Mouse (Mus musculus) left cerebral cortex, postnatal 25 days (tissue): ENCODE data around the gene Nub1. TPM values are rescaled to one million over a fixed set of nuclear protein-coding genes. Genes with fewer than 3 reads are reported as not detected.

ENCODE experiments used
- DNase-seq, 2 experiments: peaks; one replicate each; pipeline ENCODE4 v3.0.0; 2022; ENCODE audit warnings: low spot score in 2 of 2, mixed read lengths in 1 of 2
- intact Hi-C: fragments of 180-260 bp; cut with DNase I; formaldehyde crosslinking; loops from one replicate; pipeline ENCODE4 v1.15.1; 2025
- total RNA-seq, 2 experiments: library from RNA; stranded (reverse); gene quantifications; 2 replicates each; pipeline ENCODE4 v1.2.3; 2021

Gene Nub1
- total RNA-seq, 2 experiments from 2014 or later: 70.2 to 76.1 TPM

DNA sequence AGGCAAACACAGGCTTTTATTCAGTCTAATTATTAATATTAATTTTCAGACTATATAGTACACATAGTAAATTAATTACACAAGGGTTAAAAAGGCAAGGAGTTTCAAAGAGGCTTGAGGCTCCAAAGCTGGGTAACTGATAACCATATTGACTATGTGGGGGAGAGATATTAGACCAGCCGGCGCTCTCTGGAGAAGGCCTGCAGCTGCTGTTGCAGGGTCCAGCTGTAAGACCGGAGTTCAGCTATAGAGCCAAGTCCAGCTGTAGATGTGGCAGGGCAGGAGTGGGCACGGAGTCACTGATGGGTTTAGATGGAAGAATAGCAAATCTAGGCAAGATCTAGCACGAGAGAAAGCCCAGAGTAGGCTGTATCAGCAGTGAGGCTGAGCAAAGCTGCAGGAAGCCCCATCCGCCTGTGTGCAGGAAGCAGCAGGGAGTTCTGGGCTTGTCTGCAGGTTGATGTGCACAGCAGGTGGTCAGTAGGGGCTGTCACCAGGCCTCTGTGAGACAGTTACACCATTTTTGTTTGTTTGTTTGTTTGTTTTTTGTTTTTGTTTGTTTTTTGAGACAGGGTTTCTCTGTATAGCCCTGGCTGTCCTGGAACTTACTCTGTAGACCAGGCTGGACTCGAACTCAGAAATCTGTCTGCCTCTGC is 48.6 kb downstream of the Nub1 start:
- intact Hi-C loops: no loop called here
- DNase-seq: no peak

DNA sequence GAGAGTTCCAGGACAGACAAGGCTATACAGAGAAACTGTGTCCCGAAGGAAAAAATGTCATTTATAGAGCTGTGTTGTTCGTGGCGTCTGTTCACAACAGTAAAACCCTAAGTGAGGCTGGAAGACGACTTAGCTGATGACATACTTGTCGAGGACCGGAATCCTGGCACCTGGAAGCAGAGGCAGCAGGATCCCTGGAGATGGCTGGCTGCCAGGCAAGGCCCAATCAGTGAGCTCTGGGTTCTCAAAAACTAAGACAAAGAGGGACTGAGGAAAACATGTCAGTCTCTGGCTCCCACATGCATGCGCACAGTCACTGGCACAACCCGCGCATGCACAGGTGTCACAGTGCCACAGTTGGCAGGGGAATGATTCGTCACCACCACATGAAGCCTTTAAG is 52.3 kb downstream of the Nub1 start:
- intact Hi-C loops: no loop called here
- DNase-seq: no peak

DNA sequence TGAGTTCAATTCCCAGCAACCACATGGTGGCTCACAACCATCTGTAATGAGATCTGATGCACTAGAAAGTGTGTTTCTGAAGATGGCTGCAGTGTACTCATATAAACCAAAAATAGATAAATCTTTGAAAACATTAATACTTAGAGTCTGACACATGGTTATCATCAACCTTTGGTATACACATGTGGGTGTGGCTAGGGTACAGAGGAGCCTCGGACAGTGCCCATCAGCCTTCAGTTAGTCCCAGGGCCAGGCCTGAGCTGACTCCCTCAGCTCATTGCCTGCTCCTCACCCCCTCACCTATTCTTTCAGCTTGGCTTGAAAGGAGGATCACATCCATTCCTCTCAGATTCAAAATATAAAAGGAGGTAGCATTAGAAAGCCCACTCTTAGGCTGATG is 53.2 kb downstream of the Nub1 start:
- intact Hi-C loops: no loop called here
- DNase-seq: no peak

DNA sequence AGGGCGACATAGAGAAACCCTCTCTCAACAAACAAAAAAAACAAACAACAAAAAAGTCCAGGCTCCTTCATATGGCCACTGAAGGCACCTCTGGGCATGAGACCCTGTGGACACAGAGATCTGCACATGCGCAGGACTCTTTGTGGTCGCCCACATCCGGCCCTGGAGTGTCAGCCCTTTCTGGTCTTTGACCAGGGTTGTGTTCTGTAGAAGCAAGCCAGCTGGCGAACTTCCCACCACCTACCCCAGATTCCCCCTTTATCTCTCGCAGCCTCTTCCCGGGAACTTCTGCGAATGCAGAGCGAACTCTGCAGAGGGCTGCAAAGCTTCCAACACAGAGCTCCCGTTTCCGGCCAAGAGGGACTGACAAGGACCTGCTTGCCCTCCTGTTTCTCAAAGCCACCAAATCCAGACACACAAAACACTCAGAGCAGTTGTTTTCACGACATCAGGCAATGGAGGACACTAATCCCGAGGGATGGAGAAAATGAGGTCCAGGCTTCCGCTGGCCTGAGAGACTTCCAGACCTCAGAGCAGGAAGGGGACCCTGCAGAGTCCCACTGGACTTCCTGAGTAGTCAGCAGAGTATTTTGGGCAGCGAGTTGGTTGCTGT is 53.9 kb downstream of the Nub1 start:
- intact Hi-C loops: no loop called here
- peak; percentile 36 to 54 for DNase-seq

DNA sequence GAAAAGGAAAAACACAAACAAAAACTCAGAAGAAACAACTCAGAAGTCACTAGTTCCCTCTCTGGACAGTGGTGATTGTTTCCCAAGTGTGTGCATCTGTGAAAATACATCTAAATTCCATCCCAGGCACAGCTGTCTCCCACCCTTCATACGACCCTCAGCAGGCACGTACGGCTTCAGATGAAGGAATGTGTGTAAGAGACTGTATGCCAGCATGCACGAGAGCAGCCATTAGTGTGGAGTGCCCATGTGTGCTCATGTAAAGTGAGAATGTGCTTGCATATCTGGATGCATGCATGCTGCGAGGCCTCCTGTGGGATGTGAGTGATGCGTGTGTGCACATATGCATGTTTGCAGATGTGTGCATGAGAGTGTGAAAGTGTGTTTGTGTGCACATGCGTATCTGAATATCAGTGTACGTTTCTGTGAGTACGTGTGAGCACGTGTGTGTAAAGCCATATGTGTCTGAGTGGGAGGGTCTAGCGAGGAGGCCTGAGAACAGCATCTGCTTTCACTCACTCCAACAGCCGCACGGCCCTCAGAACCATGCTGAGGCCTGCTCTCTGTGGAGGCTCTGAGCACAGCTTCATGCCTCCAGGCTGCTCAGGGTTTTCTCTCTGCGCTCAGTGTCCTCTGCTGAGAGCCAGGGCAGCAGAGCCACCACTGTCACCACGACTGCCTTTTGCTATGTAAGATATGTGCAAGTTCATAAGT is 56.0 kb downstream of the Nub1 start:
- intact Hi-C loops: no loop called here
- peak in 1 of 2 experiments; percentile 12 for DNase-seq

DNA sequence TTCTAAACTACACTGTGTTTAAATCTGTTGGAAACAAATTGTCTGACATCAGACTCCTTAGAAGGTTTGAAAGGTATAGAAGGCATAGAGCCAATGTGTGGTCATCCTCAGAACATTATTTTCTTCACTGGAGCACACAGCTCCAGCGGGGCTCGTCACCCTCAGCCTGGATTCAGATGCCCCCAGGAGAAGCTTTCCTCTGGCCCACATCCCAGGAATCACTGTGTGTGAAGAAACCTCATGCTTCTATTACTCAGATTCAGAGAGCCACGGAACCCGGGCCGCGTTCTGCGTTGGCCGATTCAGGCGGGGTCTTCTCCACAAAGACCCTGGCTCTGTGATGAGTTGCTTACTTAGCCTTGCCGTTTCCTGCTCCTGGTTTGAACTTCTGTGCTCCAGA is 58.6 kb downstream of the Nub1 start:
- DNase-seq: no peak
- intact Hi-C loops: no loop called here

DNA sequence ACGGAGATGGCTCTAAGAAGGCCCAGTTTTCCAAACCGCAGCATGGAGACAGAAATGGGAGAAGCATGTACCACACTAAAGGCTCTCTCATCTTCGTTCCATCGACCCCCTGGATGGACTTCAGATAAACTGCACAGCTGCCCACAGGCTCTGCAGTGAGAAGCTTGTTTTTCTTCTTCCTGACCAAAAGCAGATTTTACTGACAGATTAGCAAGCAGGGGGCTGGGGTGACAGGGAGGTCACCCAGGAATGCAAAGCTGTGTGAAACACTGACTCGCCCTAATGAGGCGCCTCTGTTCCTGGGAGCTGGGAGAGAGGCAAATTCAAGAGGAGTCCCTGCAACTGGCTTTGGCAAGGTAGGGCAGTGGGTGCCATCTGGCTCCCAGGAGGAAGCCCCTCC is 62.2 kb downstream of the Nub1 start:
- no peak for DNase-seq

DNA sequence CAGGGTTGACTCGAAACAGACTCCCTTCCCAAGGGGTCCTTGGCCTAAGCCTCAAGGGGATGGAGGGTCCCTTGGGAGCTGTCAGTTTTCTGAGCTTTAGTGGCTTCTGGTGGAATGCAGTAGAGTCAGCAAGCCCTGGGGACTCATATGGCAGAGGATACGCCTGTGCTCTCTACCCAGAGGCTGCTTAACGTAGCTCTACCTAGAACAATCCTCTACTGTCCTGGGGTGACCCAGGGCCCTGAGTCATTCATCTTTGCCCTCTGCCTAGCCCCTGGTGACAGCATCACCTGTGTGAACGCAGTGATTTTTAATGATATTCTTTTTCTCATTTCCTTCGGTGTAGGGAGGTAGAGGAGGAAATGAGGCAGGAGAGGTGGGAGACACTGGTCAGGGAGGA is 64.4 kb downstream of the Nub1 start:
- no peak for DNase-seq
- intact Hi-C loops: loop anchor here (1.0 to 2.0 kb wide), 3 partner anchors 31 to 93 kb away; partner anchors contain the start of genes Nub1 and Rheb

More for the DNA sequence above, 62.2 kb downstream of the Nub1 start:
- intact Hi-C loops: no loop called here

DNA sequence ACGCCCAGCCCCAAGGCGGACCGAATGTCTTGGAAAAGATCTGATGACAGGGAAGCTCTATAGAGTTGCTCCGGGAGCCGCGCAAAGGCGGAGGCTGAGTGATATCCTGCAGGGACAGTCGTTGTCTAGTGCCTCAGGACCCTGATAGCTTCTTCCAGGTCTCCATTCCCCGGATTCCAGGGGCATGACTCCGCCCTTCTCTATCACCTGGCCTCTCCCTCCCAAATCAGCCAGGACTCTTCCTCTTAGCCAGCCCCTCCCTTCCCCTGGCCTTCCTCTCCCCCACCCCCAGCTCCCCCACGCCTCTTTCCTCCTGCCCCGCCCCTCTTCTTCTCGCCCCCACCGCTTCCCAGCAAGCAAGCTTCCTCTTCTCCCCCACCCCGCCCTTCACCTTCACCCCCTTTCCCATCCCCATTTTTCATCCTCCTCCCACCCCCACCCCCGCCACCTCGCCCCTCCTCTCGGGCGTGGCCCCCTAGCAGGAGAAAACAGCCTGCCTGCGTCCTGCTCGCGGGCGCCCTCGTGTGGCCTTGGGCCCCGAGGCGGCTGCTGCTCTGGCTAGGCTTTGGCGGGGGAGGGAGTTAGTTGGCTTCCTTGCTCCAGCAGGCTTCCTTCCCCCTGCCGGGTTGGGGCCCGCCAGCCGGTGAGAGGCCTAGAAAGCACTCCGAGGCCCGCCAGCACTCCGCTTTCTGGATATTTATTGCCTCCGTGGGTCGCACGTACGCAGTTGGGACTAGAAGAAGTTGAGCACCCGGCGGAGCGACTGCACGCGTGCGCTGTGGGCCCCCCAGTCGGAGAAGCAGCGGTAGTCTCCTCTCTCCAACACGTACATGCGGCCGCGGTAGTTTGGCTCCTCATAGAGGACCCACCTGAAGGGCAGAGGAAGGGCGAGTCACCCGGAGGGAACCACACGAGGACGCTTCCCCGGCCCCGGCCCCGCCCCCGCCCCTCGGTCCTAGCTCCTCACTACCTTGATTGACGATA is 65.3 kb downstream of the Nub1 start:
- intact Hi-C loops: loop anchor here (1.0 to 2.0 kb wide), 3 partner anchors 30 to 92 kb away; partner anchors contain the start of genes Nub1 and Rheb

DNA sequence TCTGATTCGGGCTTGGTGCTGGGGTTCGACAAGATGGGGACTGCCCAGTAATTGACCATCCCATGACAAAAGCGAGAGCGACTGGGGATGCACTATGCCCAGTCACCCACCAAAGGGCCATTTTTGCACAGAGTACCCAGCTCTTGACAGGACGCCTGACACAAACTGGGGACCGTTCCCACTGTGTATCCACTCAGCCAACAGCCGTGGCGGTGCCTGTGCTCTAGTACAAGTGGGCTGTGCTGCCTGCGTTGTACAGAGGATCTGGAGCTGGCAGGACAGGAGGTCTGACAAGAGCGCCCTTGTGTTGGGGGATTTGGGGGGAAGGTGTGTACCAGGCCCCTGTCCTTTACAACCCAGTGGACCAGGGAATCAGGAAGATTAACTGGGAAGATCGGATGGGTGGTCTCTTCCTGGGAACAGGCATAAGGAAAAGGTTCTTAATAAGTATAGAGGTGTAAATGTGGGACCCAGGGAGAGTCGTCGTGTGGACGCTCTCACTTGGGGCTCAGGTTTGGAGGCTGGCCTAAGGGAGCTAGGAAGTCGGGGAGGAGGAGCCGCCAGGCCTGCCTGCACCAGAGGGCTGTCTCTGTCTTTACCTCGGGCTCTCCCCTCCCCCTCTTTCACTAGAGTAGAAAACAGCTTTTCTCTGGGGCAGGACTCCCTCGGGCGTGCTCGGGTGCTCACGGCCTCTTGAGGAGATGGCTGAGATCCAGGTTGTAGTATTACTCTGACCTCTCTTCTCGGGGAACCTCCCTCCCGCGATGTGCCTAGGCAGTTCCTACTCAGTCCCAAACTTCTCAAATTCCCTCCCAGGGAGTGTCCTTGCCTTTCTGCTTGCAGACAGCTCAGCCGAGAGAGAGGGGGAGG is 66.2 kb downstream of the Nub1 start:
- intact Hi-C loops: loop anchor here (2.0 kb wide), 2 partner anchors 29 to 67 kb away; partner anchors contain the start of gene Nub1
- peak; percentile 38 to 56 for DNase-seq

More for the DNA sequence above, 65.3 kb downstream of the Nub1 start:
- DNase-seq: peak; percentile 86 to 87

DNA sequence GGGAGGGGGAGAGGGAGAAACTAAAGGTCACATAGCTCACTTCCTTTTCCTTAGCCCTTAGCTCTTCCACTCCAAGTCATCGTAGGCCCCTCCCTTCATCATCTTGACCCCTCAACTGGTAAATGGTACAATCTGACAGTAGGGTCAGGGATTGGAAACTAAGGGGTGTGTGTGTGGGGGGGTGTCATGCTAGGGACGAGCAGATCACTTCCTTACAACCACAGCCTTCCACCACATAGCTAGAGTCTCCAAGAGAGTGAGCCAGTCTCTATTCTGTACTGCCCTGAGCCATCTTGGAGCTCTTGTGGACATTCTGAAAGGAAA is 66.8 kb downstream of the Nub1 start:
- no peak for DNase-seq
- intact Hi-C loops: no loop called here

DNA sequence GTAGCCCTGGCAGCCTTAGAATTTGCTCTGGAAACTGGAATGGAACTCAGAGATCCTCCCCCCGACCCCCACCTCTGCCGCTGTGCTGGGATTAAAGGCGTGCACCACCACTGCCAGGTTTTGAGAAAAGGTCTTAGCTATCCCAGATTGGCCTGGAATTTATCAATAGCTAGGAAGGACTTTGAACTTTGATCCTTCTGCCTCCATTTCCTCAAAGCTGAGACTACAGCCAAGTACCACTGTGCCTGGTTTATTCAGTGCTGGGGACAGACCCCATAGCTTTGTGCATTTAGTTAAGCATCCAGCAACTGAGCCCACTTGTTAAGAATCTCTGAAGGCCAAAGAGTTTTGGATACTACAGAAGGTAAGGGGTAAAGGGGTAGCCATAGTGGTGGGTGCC is 71.6 kb downstream of the Nub1 start:
- intact Hi-C loops: no loop called here

DNA sequence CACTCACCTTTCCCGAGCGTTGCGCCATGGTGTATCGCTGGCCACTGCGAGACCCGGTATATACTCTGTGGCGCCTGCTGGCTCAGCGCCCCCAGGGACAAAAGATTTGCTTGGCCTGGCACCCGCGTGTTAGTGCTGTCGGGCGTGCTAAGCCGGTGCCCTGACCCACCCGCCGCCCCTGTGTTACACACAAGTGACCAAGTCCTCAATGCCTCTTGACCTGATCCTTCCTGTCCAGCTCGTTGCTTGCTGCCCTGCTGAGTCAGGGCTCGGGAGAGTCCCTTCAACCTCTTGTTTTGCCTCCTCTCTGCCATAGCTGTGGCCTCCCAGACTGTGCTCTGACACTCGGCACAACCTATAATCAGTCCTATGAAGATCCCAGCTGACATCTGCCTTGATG is 72.5 kb downstream of the Nub1 start, which contains the start of gene Crygn:
Crygn (minus strand) TSS at position 193 of the 400 bp plus-strand sequence.
- DNase-seq: no peak

More for the DNA sequence above, 71.6 kb downstream of the Nub1 start:
- DNase-seq: no peak

More for the DNA sequence above, 72.5 kb downstream of the Nub1 start, which contains the start of gene Crygn:
- intact Hi-C loops: no loop called here

Other genes with a start within 250 kb of the Nub1 start
- 100 to 1,000 TPM; 130 to 137 TPM for gene Fastk, start 240.2 kb upstream of the Nub1 start, total RNA-seq
- gene Tmub1, start 237.7 kb upstream of the Nub1 start, total RNA-seq: 10 to 100 TPM; 25.9 to 27.3 TPM
- gene Agap3, start 233.4 kb upstream of the Nub1 start, total RNA-seq: 100 to 1,000 TPM; 505 to 511 TPM
- under 1 TPM; 0.32 to 0.76 TPM for gene Gbx1, start 158.3 kb upstream of the Nub1 start, total RNA-seq
- not detected for gene Asb10, start 144.6 kb upstream of the Nub1 start, total RNA-seq
- gene 4931409K22Rik, start 128.7 kb upstream of the Nub1 start, total RNA-seq: not detected
- 10 to 100 TPM; 80.6 to 81.4 TPM for gene Abcf2, start 108.1 kb upstream of the Nub1 start, total RNA-seq
- 10 to 100 TPM; 68.8 to 77.3 TPM for gene Chpf2, start 98.8 kb upstream of the Nub1 start, total RNA-seq
- 100 to 1,000 TPM in 1 of 2 experiments, 10 to 100 TPM in 1; 93.4 to 105 TPM for gene Smarcd3, start 61.1 kb upstream of the Nub1 start, total RNA-seq
- gene Wdr86, start 45.2 kb downstream of the Nub1 start, total RNA-seq: 1 to 10 TPM in 1 of 2 experiments, under 1 TPM in 1; 0.94 to 1.2 TPM
- not detected for gene Crygn, start 72.5 kb downstream of the Nub1 start, total RNA-seq
- 100 to 1,000 TPM; 124 to 131 TPM for gene Rheb, start 157.1 kb downstream of the Nub1 start, total RNA-seq